Mouse (Mus musculus) cerebellum, adult 2 months (tissue): ENCODE measurements at regions not wholly inside any gene's neighbourhood (a gene's known extent, or its start where the extent isn't known, plus 50 kb on each side); places are given as distances from the start of the nearest gene placed in this dataset.

Source experiments
- CTCF ChIP-seq: fragments of 200-500 bp; IDR thresholded peaks from 2 replicates; pipeline ENCODE4 v1.5.1; 2011; ENCODE audit warnings: low read depth, mild to moderate bottlenecking, control low read depth, low read length, moderate library complexity, borderline replicate concordance; ENCODE audit not compliant: insufficient read depth
- POLR2A ChIP-seq: fragments of 200-500 bp; IDR thresholded peaks from 2 replicates; pipeline ENCODE4 v1.6.1; 2011; ENCODE audit warnings: low read length, control low read depth, borderline replicate concordance; ENCODE audit not compliant: insufficient read depth

GRCm38 (mm10) chr4:55251546-55251945 is 98.3 kb upstream of the Rad23b start:
- TF ChIP-seq CTCF, result no peak
- TF ChIP-seq POLR2A, result no peak
